Mouse (Mus musculus): ENCODE measurements around the gene Pon1.

DNA sequence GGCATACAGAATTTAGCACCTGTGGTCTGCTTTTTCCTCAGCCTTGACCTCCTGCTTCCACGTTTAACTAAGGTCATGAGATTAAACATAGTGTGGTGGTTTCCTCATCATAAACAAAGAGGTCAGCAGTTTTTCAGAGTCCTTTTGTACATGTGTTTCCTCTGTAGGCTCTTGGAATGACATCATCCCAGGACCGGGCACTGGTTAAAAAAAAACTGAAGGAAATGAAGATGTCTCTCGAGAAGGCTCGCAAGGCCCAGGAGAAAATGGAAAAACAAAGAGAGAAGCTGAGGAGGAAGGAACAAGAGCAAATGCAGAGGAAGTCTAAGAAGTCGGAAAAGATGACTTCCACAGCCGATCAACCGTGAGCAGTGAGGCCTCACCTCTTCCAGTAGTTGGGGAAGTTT, 34.4 kb downstream of the Pon1 start:
- TF ChIP-seq TCF12 (IDR thresholded peaks at IDR 0.05; ENCODE audit: insufficient read depth, poor library complexity, severe bottlenecking) (no peak), POLR2AphosphoS2 (IDR thresholded peaks at IDR 0.05; ENCODE audit: insufficient read length, low read depth) (no peak)
